Mouse (Mus musculus) CD4-positive, CD25-positive, alpha-beta regulatory T cell, adult 9 weeks (primary cell): ENCODE results near the gene Gm3164. TPM values are rescaled to one million over a fixed set of nuclear protein-coding genes. Genes with fewer than 3 reads are reported as not detected.

Experiments
- polyA plus RNA-seq: library from polyadenylated mRNA; unstranded; fragments of 100-300 nt; shearing (Covaris generic); gene quantifications from one replicate; pipeline ENCODE4 v1.2.1, GENCODE M21; 2017

Gm3164 gene
- 2.6 TPM for polyA plus RNA-seq

GRCm38 (mm10) chr14:4414965-4415835 lies at the start of gene Gm3164:
Gene Gm3164 (plus strand): TSS chr14:4415448.

GRCm38 (mm10) chr14:4397226-4397625 lies 18.0 kb upstream of the Gm3164 start, which contains the start of gene Gm3159:
Gene Gm3159 (plus strand): TSS chr14:4397526.

DNA sequence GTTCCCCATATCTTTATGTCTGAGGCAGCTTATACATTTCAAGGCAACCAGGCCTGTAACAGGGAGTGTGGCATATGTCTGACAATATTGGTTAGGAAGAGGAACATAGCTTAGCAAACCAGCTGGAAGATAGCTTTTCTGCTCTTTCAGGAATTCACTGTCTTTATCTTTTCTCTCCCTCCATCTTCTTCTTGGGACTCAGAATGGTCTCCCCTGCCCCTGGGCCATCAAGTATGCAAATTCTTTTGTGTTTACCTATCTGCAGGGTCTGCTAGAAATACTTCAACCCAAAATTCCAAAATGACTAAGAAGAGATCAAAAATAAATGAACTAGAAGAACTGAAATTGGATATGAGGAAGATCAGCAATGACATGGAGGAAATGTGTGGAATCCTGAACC lies 15.4 kb downstream of the Gm3164 start, which contains the start of gene Gm3173:
Gm3173 (plus strand) TSS at position 301 of the 400 bp plus-strand sequence.

DNA sequence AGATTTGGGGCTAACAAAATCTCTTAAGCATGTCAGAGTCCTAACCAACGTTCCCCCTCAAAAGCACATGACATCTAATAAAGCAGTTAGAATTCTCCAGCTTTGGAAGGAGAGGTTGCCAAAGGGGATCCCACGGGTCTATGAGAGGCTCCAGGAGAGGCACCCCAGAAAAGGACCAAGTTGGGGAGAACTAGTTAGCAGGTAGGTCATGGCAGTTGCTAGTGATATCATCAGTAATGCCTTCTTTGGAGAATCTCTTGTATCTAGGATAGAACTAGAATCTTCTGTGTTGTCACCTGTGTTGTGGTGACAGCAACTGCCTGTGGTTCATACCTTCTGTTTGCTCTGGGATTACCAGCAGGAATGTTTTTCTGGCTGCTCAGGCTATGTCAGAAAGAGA lies 66.2 kb downstream of the Gm3164 start, which contains the start of gene Gm3182:
Gm3182 (plus strand) TSS at position 301 of the 400 bp plus-strand sequence.

Other genes with a start within 250 kb of the Gm3164 start
- gene Gm2974, start 232.9 kb upstream of the Gm3164 start, polyA plus RNA-seq, result 2.3 TPM
- gene Gm3138, start 165.8 kb upstream of the Gm3164 start, polyA plus RNA-seq, result not detected
- gene Gm3149, start 98.2 kb upstream of the Gm3164 start, polyA plus RNA-seq, result not detected
- gene 2610042L04Rik, start 80.7 kb upstream of the Gm3164 start, polyA plus RNA-seq, result 7.4 TPM
- gene Gm3159, start 17.9 kb upstream of the Gm3164 start, polyA plus RNA-seq, result not detected
- 3.0 TPM for gene Gm3173, start 15.5 kb downstream of the Gm3164 start, polyA plus RNA-seq
- gene Gm3182, start 66.3 kb downstream of the Gm3164 start, polyA plus RNA-seq, result not detected
- not detected for gene Gm3047, start 140.0 kb downstream of the Gm3164 start, polyA plus RNA-seq
- not detected for gene Gm8159, start 216.9 kb downstream of the Gm3164 start, polyA plus RNA-seq
- gene Gm3239, start 248.7 kb downstream of the Gm3164 start, polyA plus RNA-seq, result 0.19 TPM